Mouse (Mus musculus) kidney, postnatal 10 days (tissue): ENCODE measurements around the gene Ubac2.

Experiments used
- DNase-seq: peaks from one replicate; pipeline ENCODE4 v3.0.0; 2021; ENCODE audit warnings: mixed read lengths

The Ubac2 gene

GRCm38 (mm10) chr14:122012193-122012592, 133.8 kb downstream of the Ubac2 start:
- DNase-seq = no peak

GRCm38 (mm10) chr14:122012814-122013213, 134.4 kb downstream of the Ubac2 start:
- peak; percentile 35 for DNase-seq

DNA sequence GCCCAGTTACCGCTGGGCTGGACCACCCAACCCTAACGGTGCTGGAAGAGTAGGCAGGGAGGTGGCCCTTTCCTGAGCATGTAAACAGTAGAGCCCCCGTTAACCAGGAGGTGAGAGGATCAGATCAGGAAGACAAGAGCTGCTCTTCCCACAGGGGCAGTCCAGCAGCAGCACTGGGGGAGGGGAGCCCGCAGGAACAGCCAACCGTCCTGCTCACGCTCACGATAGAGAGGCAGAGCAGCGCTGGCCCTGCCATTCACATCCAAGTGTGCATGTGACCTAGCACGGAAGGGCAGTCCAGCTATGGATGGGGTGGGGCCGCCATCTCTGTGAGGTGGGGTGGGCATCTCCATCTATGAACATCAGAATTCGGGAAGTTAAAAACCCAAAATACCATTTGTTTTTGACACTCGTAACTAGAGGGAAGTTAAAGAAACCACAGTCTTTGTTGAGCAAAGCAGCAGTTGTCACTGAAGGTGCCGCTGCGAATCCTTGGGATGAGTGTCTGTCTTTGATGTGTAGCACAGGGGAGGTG, 135.1 kb downstream of the Ubac2 start:
- no peak for DNase-seq

- DNase-seq = no peak
These were observed 139.5 kb downstream of the Ubac2 start for GRCm38 (mm10) chr14:122017958-122018357.

GRCm38 (mm10) chr14:122019389-122019788, 141.0 kb downstream of the Ubac2 start:
- no peak for DNase-seq

DNA sequence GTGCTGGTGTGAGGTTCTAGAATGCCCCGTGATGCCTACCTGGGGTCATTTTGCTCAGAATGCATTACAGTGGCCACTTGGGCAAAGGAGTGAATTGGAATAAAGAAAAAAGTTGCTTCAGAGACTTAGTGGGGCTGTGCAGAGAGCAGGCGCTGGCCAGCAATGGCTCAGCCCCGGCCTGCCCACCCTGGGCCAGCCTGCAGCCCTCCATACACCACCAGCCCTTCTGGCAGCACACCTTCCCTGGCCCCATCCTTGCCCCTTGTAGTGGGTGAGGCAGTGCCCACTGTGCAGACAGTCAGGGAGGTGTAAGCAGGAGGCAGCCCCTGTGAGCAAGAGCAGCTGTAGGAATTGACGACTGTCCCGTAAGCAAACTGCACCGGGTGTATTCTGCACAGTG, 142.1 kb downstream of the Ubac2 start:
- DNase-seq = no peak

- DNase-seq = no peak
These were observed 144.6 kb downstream of the Ubac2 start for GRCm38 (mm10) chr14:122023054-122023453.

- no peak for DNase-seq
These were observed 145.5 kb downstream of the Ubac2 start for GRCm38 (mm10) chr14:122023928-122024327.

GRCm38 (mm10) chr14:122028926-122029745, 150.7 kb downstream of the Ubac2 start:
- no peak for DNase-seq

- no peak for DNase-seq
These were observed 151.4 kb downstream of the Ubac2 start for GRCm38 (mm10) chr14:122029851-122030250.

DNA sequence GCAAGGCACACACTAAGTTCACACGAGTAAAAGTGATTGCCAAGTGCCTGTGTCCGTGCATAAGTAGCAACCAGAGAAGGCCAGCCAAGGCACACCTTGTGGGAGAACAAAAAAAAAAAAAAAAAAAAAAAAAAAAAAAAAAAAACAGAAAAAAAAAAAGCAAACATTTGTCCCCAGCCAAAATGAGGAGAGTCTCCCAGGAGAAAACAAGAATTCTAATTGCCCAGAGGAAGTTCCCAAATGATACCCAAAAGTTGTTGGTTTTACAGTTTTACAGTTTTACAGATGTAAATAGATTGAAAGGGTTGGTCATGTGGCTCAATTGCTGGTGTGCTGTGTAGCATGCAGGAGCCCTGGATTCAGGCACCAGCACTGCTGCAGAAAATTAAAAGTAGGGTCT, 153.6 kb downstream of the Ubac2 start:
- no peak for DNase-seq

GRCm38 (mm10) chr14:122034451-122034850, 156.0 kb downstream of the Ubac2 start, which contains the start of gene Timm8a2:
Timm8a2 (plus strand) TSS chr14:122034674.
- DNase-seq = no peak

- DNase-seq = no peak
These were observed 156.8 kb downstream of the Ubac2 start for GRCm38 (mm10) chr14:122035181-122035580.

- no peak for DNase-seq
These were observed 157.4 kb downstream of the Ubac2 start for GRCm38 (mm10) chr14:122035860-122036259.

- no peak for DNase-seq
These were observed 160.6 kb downstream of the Ubac2 start for GRCm38 (mm10) chr14:122038874-122039647.

- DNase-seq = no peak
These were observed 163.0 kb downstream of the Ubac2 start for GRCm38 (mm10) chr14:122041413-122041825.

GRCm38 (mm10) chr14:122042142-122042694, 163.8 kb downstream of the Ubac2 start:
- DNase-seq = no peak

- no peak for DNase-seq
These were observed 169.4 kb downstream of the Ubac2 start for GRCm38 (mm10) chr14:122047784-122048183.

- DNase-seq = no peak
These were observed 170.4 kb downstream of the Ubac2 start for GRCm38 (mm10) chr14:122048816-122049215.

DNA sequence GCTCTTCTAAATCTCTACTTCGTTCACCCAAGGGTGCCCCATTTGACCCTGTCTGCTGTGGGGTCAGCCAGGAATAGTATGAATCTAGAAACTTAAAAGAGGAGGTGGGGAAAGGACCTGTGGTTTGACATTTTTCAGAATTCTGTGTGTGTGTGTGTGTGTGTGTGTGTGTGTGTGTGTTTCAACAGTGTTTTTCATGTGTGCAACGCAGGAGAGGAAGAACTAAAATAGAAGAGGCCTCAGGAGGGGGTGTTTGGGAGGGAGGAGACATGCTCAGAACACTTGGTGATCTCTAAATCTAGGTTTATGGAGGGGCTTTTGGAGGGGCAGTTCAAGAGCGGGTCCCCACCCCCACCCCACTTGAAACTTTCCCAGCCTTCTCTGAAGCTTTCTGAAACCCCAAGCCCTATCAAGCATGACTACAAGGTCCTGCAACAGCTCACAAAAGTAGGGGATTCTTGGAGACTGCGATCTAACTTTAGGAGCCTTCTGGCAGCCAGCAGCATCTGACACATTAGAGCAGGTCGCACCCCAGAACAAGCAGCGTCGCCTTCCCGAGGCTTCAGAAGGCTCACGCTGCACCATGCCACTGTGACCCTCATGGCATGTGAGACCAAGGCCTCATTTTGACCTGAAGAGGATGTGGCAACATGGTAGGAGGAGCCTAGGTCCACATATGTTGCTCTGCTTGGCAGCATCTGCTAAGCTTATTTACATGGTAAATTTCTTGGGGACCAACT, 174.6 kb downstream of the Ubac2 start:
- DNase-seq = no peak

- DNase-seq = no peak
These were observed 178.5 kb downstream of the Ubac2 start for GRCm38 (mm10) chr14:122056871-122057270.

DNA sequence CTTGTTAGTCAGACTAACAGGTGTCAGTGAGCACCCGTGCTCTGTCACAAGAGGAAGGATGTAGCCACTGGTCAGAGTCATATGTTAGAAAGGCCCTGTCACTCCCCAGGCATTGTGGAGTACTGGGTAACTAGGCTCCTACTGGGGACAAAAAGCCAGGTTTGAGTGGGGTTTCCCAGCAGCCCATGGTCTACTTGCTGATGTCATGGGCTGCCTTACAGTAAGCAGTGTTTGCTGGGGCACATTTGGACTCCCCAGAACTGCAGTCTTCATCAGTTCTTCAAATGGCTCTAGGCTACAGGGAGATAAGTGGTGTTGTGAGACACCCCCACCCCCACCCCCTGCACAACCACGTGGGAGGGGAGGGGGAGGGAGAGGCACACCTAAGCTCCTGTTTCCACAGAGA, 179.5 kb downstream of the Ubac2 start:
- DNase-seq = no peak

GRCm38 (mm10) chr14:122060642-122061041, 182.2 kb downstream of the Ubac2 start:
- DNase-seq = peak; percentile 91
